Comparison of ENCODE assay signal across 17 mouse cellular contexts in genomic region chr6:54706099-54706498, GRCm38 (mm10). TPM values are rescaled to one million over a fixed set of nuclear protein-coding genes. Genes with fewer than 3 reads are reported as not detected.
DNase-seq lines count a peak whose midpoint lies in the region; ATAC-seq and TF ChIP-seq lines count a peak whose summit lies in the region.
"Had no signal": no experiment of that assay in that cellular context is flagged by ENCODE, and none has a peak within 500 bp of the region (broad histone marks: within the 10 kb centered on the region; RNA-seq: fewer than 3 reads in every experiment).

No protein-coding gene starts in this region.

- H3K4me1 ChIP-seq in forebrain, embryonic 16.5 days (replicated peaks; ENCODE audit: control insufficient read depth, insufficient read depth, low read length) = peaks cover 47% of the 10 kb centered on the region
- peaks cover 24% of the 10 kb centered on the region for H3K4me1 ChIP-seq in hindbrain, embryonic 12.5 days
- H3K4me1 ChIP-seq in stomach, postnatal 0 days (replicated peaks; ENCODE audit: control insufficient read depth, insufficient read depth) = no peaks in the 10 kb centered on the region

- 0 out of 2 replicates have a peak, but pooled peaks have one; percentile 47 for ATAC-seq in frontal cortex, adult (ENCODE audit: low TSS enrichment)
- ATAC-seq in forebrain, embryonic 16.5 days = peak; percentile 51; the same call in 1 of the 2 replicates
- ATAC-seq in hindbrain, embryonic 12.5 days (ENCODE audit: low FRiP score) = no peak
- no peak for ATAC-seq in stomach, postnatal 0 days (ENCODE audit: low FRiP score, low TSS enrichment)

- H3K36me3 ChIP-seq in forebrain, embryonic 16.5 days (ENCODE audit: control insufficient read depth, insufficient read depth) = no peaks in the 10 kb centered on the region
- H3K36me3 ChIP-seq in hindbrain, embryonic 12.5 days = no peaks in the 10 kb centered on the region
- no peaks in the 10 kb centered on the region for H3K36me3 ChIP-seq in stomach, postnatal 0 days (ENCODE audit: control insufficient read depth, insufficient read depth, low read length)
- H3K36me3 ChIP-seq: embryonic facial prominence, embryonic 13.5 days; hindbrain, embryonic 10.5 days; limb, embryonic 13.5 days; lung, embryonic 15.5 days had no signal

- peak overlapping the region; percentile 67; the same call in 1 of the 2 replicates for H3K27ac ChIP-seq in layer of hippocampus, adult 2 months
- peak overlapping the region; percentile 92 for H3K27ac ChIP-seq in forebrain, embryonic 16.5 days (ENCODE audit: low read length)
- H3K27ac ChIP-seq in hindbrain, embryonic 12.5 days = no peak overlapping the region
- H3K27ac ChIP-seq in stomach, postnatal 0 days (replicated peaks) = no peak overlapping the region
- H3K27ac ChIP-seq: embryonic facial prominence, embryonic 13.5 days; hindbrain, embryonic 10.5 days; kidney, postnatal 0 days; left cerebral cortex, adult 2 months; limb, embryonic 13.5 days; lung, embryonic 15.5 days; neural tube, embryonic 15.5 days had no signal

- 53% methylated on average over 2 of the region's 2 CpGs for WGBS in forebrain, embryonic 16.5 days
- 65% methylated on average over 2 of the region's 2 CpGs for WGBS in hindbrain, embryonic 12.5 days
- WGBS in stomach, postnatal 0 days = 63% methylated on average over 2 of the region's 2 CpGs

- H3K9me3 ChIP-seq in forebrain, embryonic 16.5 days (ENCODE audit: control insufficient read depth, low read length) = no peaks in the 10 kb centered on the region
- no peaks in the 10 kb centered on the region; the same call in 1 of the 2 replicates for H3K9me3 ChIP-seq in hindbrain, embryonic 12.5 days (replicated peaks)
- no peaks in the 10 kb centered on the region for H3K9me3 ChIP-seq in stomach, postnatal 0 days (ENCODE audit: control insufficient read depth, low read length)
- H3K9me3 ChIP-seq: limb, embryonic 13.5 days; lung, embryonic 15.5 days; neural tube, embryonic 15.5 days had no signal

- no peak for DNase-seq in frontal cortex, adult 2 months (ENCODE audit: extremely low spot score in 1 of 2, low spot score in 1 of 2)
- no peak for DNase-seq in layer of hippocampus, adult 2 months (ENCODE audit: low spot score in 2 of 2)
- DNase-seq in layer of hippocampus, adult 11-12 months (ENCODE audit: low spot score) = no peak
- DNase-seq in stomach, postnatal 0 days (ENCODE audit: low spot score) = no peak
- DNase-seq: adrenal gland, postnatal 25 days; cerebellum, adult 18-20 months; gastrocnemius, postnatal 25 days had no signal

- H3K9ac ChIP-seq in forebrain, embryonic 16.5 days (replicated peaks; ENCODE audit: low read depth, low read length) = peak overlapping the region; percentile 35; the same call in 1 of the 2 replicates
- no peak overlapping the region for H3K9ac ChIP-seq in hindbrain, embryonic 12.5 days
- H3K9ac ChIP-seq in stomach, postnatal 0 days (ENCODE audit: low read length) = no peak overlapping the region
- H3K9ac ChIP-seq: embryonic facial prominence, embryonic 13.5 days; limb, embryonic 13.5 days; lung, embryonic 15.5 days; neural tube, embryonic 15.5 days had no signal

- no peak for TF ChIP-seq CTCF in layer of hippocampus, adult 2 months (conservative IDR thresholded peaks at IDR 0.05)
- no peak for TF ChIP-seq CTCF in stomach, postnatal 0 days (IDR thresholded peaks at IDR 0.05; ENCODE audit: low read depth)

- TF ChIP-seq EP300 in stomach, postnatal 0 days (optimal IDR thresholded peaks at IDR 0.05) = no peak

- no peak overlapping the region for H3K4me2 ChIP-seq in forebrain, embryonic 16.5 days (ENCODE audit: low read length)
- no peak overlapping the region for H3K4me2 ChIP-seq in hindbrain, embryonic 12.5 days (replicated peaks)
- no peak overlapping the region for H3K4me2 ChIP-seq in stomach, postnatal 0 days (replicated peaks; ENCODE audit: low read depth)

- H3K4me3 ChIP-seq in layer of hippocampus, adult 2 months = no peak overlapping the region
- H3K4me3 ChIP-seq in forebrain, embryonic 16.5 days (replicated peaks; ENCODE audit: low read length) = no peak overlapping the region
- H3K4me3 ChIP-seq in hindbrain, embryonic 12.5 days = no peak overlapping the region
- H3K4me3 ChIP-seq in stomach, postnatal 0 days (ENCODE audit: low read depth, low read length) = no peak overlapping the region
- H3K4me3 ChIP-seq: limb, embryonic 13.5 days; neural tube, embryonic 15.5 days had no signal

- H3K27me3 ChIP-seq in forebrain, embryonic 16.5 days (replicated peaks; ENCODE audit: control insufficient read depth, insufficient read depth, low read length) = no peaks in the 10 kb centered on the region
- no peaks in the 10 kb centered on the region; the same call in 1 of the 2 replicates for H3K27me3 ChIP-seq in hindbrain, embryonic 12.5 days
- H3K27me3 ChIP-seq in stomach, postnatal 0 days (ENCODE audit: control insufficient read depth, insufficient read depth, low read length) = no peaks in the 10 kb centered on the region

RNA-seq across cellular contexts. Expression of gene Mturn, which starts 24.7 kb away (rescaled TPM):
- 43.9 and 45.4 TPM in 2 replicates for polyA plus RNA-seq in frontal cortex, adult 2 months (2012; rRNA removed)
- total RNA-seq in layer of hippocampus, adult 2 months (2021) = 100 to 1,000 TPM; 147 to 151 TPM
- 163 and 168 TPM in 2 replicates for polyA plus RNA-seq in forebrain, embryonic 16.5 days (2015; fragmentation: Nextera tagmentation; extraction: Ambion mirVana)
- polyA plus RNA-seq in hindbrain, embryonic 12.5 days (2016; fragmentation: Nextera tagmentation; extraction: Ambion mirVana) = 54.5 and 59.9 TPM in 2 replicates
- 3.3 and 4.0 TPM in 2 replicates for polyA plus RNA-seq in stomach, postnatal 0 days (2015; fragmentation: Nextera tagmentation; extraction: Ambion mirVana)

Comparison
In these comparisons a context has a peak if more than half of its experiments do, and no peak if none do; other contexts are left out.
1. ATAC-seq: peak in frontal cortex, adult (single experiment) and forebrain, embryonic 16.5 days (single experiment); none in hindbrain, embryonic 12.5 days (single experiment) and stomach, postnatal 0 days (single experiment).
2. H3K27ac ChIP-seq: peak in layer of hippocampus, adult 2 months (single experiment) and forebrain, embryonic 16.5 days (single experiment); none in hindbrain, embryonic 12.5 days (single experiment) and stomach, postnatal 0 days (single experiment).